Mouse (Mus musculus): ENCODE results near the gene Cks1b. TPM values are rescaled to one million over a fixed set of nuclear protein-coding genes. Genes with fewer than 3 reads are reported as not detected.

Cks1b gene
- 37.2 and 50.9 TPM in 2 replicates for polyA plus RNA-seq (2012; rRNA removed)

- peak; percentile 98 for DNase-seq (ENCODE audit: low read depth, low spot score)
- WGBS, result under 1% methylated on average over 39 of the region's 39 CpGs
These were observed at the start of gene Cks1b, which contains the start of gene Shc1 for GRCm38 (mm10) chr3:89418170-89418860. Gene Cks1b (minus strand): TSS chr3:89418383. Gene Shc1 (plus strand): TSS chr3:89418443.

DNA sequence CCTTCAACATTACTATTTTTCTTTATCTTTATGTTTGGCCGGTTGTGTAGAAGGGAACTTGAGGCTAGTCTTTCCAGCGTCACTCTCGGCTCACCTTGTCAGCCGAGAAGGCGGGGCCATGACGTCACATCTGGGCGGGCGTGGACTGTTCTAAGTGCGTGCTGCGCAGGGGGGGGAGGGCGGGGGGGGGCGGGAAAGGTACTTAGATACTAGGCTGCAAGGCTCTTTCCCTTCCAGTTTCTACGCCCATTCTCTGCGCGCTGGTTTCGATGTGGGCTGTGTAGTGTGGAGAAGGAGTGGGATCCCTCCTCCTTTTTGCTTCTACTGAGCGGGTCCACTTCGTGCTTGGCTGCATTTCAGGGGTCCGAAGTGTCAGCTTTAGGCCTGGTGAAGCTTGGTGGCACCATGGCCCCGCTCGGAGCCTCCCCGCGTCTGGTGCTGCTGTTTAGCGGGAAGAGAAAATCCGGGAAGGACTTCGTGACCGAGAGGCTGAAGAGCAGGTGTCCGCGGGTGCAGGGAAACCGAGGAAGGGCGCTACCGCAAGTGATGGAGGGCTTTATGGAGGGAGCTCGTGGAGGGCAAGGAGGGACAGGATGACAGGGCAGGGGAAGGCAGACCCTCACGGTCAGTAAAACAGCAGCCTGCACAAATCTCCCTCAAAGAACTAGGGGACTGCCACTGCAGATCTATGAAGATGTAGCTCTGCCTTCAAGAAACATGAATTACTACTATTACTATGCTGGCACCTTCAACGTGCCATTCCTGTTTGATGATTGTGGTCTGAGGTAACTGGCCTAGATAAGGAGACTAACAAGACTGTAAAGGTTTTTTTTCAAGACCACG is 41.0 kb upstream of the Cks1b start:
- under 1% methylated on average over 36 of the region's 36 CpGs for WGBS
- peak; percentile 80 for DNase-seq (ENCODE audit: low read depth, low spot score)

DNA sequence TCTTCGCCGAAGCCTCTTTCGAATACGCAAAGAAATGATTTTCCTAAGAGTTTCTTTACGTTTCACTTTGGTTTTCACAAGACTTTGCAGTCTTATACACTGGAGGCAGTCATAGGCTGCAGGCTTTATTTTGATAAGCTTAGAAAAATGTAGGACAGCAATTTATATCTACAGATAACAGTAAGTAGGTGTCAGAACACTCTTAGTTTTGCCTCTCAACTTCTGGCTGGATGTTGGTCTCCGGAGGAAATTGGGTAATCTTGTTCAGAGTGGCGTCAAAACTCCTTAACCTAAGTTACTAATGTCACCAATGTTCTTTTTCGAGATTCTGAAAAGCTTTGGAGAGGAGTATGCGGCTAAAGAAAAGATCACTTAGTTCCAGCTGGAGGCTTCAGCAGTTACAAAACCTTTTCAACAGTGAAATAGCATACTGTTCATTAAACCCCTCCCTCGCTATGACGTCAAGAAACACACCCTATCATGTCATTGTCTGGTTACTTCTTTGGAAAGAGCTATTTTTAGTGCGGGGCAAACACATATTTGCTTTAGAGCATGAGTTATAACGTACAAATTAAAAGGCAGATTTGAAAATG is 40.3 kb upstream of the Cks1b start:
- WGBS, result 44% methylated on average over 13 of the region's 13 CpGs

GRCm38 (mm10) chr3:89456726-89457665 is 38.8 kb upstream of the Cks1b start:
- WGBS, result 25% methylated on average over 10 of the region's 10 CpGs
- DNase-seq (ENCODE audit: low read depth, low spot score), result no peak

More for the DNA sequence above, 40.3 kb upstream of the Cks1b start:
- DNase-seq (ENCODE audit: low read depth, low spot score), result no peak

GRCm38 (mm10) chr3:89455786-89456285 is 37.7 kb upstream of the Cks1b start:
- DNase-seq (ENCODE audit: low read depth, low spot score), result no peak
- 83% methylated on average over 1 of the region's 1 CpGs for whole genome bisulfite sequencing

DNA sequence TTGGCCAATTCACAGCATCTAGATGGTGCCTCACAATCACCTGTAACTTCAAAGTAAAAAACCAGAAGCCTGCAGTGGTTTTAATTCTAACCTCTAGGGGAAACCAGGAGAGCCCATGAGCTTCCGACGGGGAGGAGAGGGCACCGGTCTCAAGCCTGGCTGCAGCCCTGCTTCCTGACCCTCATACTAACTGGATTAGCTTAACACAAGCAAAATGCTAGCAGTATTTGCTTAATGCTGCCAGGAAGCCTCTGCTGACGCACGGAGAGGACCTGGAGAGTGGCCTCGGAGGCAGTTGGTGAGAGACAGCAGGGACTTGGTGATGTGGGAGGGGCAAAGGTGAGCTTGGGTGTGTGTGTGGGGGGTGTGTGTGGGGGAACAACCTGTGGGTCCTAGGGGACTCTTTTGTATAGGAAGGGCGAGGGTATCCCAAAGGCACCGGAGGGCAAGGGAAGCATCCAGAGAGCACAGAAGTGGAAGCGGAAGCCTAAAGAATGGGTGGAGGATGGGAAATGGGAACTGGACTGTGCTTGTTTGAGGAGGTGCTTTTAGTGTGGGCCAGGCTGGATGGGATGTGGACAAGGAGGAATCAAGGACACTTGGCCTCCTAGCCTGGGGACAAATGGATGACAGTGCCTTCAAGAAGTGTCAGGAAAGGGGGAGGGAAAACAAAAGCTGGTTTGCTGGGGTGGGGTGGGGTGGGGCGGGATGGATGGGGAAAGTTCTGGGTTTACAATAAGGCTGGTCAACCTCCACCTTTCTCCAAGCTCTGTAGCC is 36.4 kb upstream of the Cks1b start, which contains the start of gene Pmvk:
Gene Pmvk (plus strand): TSS at position 141 of the 777 bp plus-strand sequence.
- WGBS, result 61% methylated on average over 10 of the region's 10 CpGs
- no peak for DNase-seq (ENCODE audit: low read depth, low spot score)

GRCm38 (mm10) chr3:89451916-89452315 is 33.7 kb upstream of the Cks1b start:
- 96% methylated on average over 1 of the region's 1 CpGs for WGBS
- DNase-seq (ENCODE audit: low read depth, low spot score), result no peak

GRCm38 (mm10) chr3:89449541-89449940 is 31.4 kb upstream of the Cks1b start:
- no peak for DNase-seq (ENCODE audit: low read depth, low spot score)

DNA sequence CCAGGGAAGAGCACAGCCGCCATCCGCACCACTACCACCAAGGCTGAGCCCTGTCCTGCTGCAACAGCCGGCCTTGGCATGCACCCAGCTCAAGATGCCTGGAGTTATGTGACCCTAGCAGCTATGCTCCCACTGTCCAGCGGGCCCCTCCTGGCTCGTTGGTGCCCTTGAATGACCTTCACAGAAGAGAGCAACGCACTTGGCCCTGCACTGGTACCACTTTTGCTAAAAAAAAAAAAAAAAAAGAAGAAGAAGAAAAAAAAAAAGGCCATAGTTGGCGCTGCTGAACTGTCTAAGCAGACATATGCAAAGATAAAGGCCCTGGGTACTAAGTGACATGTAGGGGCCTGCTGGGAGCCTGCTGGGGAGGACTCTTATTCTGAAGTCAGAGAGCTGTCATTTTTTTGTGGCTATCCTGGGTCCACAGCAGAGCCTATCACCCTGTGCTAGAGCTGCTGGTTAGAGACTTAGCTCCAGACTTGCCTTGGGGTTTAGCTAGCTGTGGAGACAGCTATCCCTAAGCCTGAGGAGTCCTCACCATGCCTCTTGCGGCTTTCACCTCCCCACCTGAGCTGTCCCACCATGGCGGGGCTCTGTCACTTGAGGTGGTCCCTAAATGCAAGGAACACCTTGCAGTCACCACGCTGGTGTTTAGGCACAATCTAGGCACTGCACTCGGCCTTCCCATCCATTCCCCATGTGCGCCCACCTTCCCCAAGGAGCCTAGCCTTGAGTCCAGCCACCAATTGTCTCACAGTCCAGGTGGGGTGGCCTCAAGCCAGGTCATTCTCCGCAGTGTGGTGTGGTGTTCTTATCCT is 30.7 kb upstream of the Cks1b start:
- 71% methylated on average over 13 of the region's 13 CpGs for WGBS
- no peak for DNase-seq (ENCODE audit: low read depth, low spot score)

More at GRCm38 (mm10) chr3:89449541-89449940, 31.4 kb upstream of the Cks1b start:
- 49% methylated on average over 7 of the region's 7 CpGs for WGBS

- DNase-seq (ENCODE audit: low read depth, low spot score), result no peak
- WGBS, result 86% methylated on average over 2 of the region's 2 CpGs
These were observed 22.5 kb upstream of the Cks1b start for GRCm38 (mm10) chr3:89440691-89441090.

GRCm38 (mm10) chr3:89437269-89437668 is 19.1 kb upstream of the Cks1b start:
- 15% methylated on average over 5 of the region's 5 CpGs for WGBS
- no peak for DNase-seq (ENCODE audit: low read depth, low spot score)

- WGBS, result 5% methylated on average over 16 of the region's 16 CpGs
- DNase-seq (ENCODE audit: low read depth, low spot score), result no peak
These were observed 18.3 kb upstream of the Cks1b start, which contains the start of gene Pbxip1 for GRCm38 (mm10) chr3:89436176-89437113. Gene Pbxip1 (plus strand): TSS chr3:89436706.

GRCm38 (mm10) chr3:89435041-89435440 is 16.9 kb upstream of the Cks1b start:
- 69% methylated on average over 7 of the region's 7 CpGs for WGBS
- no peak for DNase-seq (ENCODE audit: low read depth, low spot score)

- no peak for DNase-seq (ENCODE audit: low read depth, low spot score)
- 68% methylated on average over 11 of the region's 11 CpGs for WGBS
These were observed 16.3 kb upstream of the Cks1b start for GRCm38 (mm10) chr3:89434532-89434931.

DNA sequence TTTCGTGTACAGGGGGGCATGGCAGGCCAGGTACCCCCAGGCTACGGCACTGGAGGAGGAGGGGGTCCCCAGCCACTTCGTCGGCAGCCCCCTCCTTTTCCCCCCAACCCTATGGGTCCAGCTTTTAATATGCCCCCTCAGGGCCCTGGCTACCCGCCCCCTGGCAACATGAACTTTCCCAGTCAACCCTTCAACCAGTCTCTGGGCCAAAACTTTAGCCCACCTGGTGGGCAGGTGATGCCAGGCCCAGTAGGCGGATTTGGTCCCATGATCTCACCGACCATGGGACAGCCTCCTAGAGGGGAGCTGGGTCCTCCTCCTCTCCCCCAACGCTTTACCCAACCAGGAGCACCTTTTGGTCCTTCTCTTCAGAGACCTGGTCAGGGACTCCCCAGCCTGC is 14.4 kb upstream of the Cks1b start:
- 90% methylated on average over 8 of the region's 8 CpGs for WGBS
- no peak for DNase-seq (ENCODE audit: low read depth, low spot score)

Measured in large intestine, adult 2 months (tissue).